Mouse (Mus musculus): ENCODE results near the gene Metrnl. TPM values are rescaled to one million over a fixed set of nuclear protein-coding genes. Genes with fewer than 3 reads are reported as not detected.

Gene Metrnl
- polyA plus RNA-seq (2015; fragmentation: Nextera tagmentation; extraction: Ambion mirVana): 62.4 and 67.3 TPM in 2 replicates

DNA sequence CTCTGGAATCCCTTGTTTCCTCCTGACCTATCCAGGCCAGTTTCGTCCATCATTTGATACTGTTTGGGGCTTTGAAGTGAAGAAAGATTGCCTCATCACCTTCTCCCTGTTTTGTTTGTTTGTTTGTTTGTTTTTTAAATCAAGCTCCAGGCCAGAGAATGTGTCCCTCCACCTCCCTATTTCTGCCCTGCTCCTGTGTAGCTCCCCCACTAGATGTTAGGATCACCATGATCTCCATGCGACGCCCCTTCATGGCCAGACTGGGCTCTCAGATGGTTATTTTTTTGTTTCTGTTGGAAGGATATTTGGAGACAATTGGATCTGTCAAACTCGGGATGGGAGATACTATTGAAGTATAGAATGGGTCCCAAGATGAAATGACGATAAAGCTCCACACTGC lies at the start of gene Metrnl:
Gene Metrnl, plus strand, starts transcription at position 301 of the 400 bp plus-strand sequence.
- no peaks in the 10 kb centered on the region for H3K27me3 ChIP-seq (ENCODE audit: control insufficient read depth, insufficient read depth, low read length)
- no peak for ATAC-seq (ENCODE audit: low FRiP score, low TSS enrichment)
- peak within 1 kb of the TSS; percentile 81 for H3K27ac ChIP-seq (replicated peaks)
- H3K4me2 ChIP-seq (replicated peaks; ENCODE audit: low read depth): peak within 1 kb of the TSS; percentile 97
- DNase-seq (ENCODE audit: low spot score): no peak
- H3K36me3 ChIP-seq (ENCODE audit: control insufficient read depth, insufficient read depth, low read length): no peaks in the 10 kb centered on the region
- H3K9ac ChIP-seq (ENCODE audit: low read length): peak within 1 kb of the TSS; percentile 74
- WGBS: 94% methylated on average over 5 of the region's 5 CpGs
- H3K4me1 ChIP-seq (replicated peaks; ENCODE audit: control insufficient read depth, insufficient read depth): no peaks in the 10 kb centered on the region; the same call in 1 of the 2 replicates
- H3K9me3 ChIP-seq (ENCODE audit: control insufficient read depth, low read length): no peaks in the 10 kb centered on the region
- TF ChIP-seq EP300 (optimal IDR thresholded peaks at IDR 0.05): no peak
- TF ChIP-seq CTCF (IDR thresholded peaks at IDR 0.05; ENCODE audit: low read depth): no peak
- peak within 1 kb of the TSS; percentile 75 for H3K4me3 ChIP-seq (ENCODE audit: low read depth, low read length)

DNA sequence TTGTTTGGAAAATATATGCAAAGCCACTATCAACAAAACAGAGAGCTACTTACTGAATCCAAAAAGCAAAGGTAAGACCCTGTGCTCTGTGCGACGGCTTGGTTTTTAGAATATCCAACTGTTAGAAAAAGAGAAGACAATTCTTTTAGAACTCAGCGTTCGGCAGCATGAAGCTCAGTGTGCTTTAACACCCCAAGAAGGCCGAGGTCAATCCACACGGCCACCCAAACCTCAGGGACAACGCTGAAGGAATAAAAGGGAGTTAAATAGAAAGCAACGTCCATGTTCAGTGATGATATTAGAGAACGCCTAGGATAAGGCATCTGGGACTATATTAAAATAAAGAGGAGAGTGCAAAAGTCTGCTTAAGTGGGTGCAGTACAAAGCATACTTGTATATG lies 49.8 kb upstream of the Metrnl start:
- Histone ChIP-seq H3K4me1 (replicated peaks; ENCODE audit: control insufficient read depth, insufficient read depth) (no peaks in the 10 kb centered on the region), H3K4me2 (replicated peaks; ENCODE audit: low read depth) (no peak overlapping the region), H3K27me3 (ENCODE audit: control insufficient read depth, insufficient read depth, low read length) (no peaks in the 10 kb centered on the region), H3K9me3 (ENCODE audit: control insufficient read depth, low read length) (no peaks in the 10 kb centered on the region), H3K36me3 (ENCODE audit: control insufficient read depth, insufficient read depth, low read length) (no peaks in the 10 kb centered on the region), H3K4me3 (ENCODE audit: low read depth, low read length) (no peak overlapping the region), H3K9ac (ENCODE audit: low read length) (no peak overlapping the region), H3K27ac (replicated peaks) (no peak overlapping the region)
- ATAC-seq (ENCODE audit: low FRiP score, low TSS enrichment): no peak
- TF ChIP-seq CTCF (IDR thresholded peaks at IDR 0.05; ENCODE audit: low read depth): no peak
- no peak for TF ChIP-seq EP300 (optimal IDR thresholded peaks at IDR 0.05)
- 92% methylated on average over 9 of the region's 9 CpGs for WGBS
- DNase-seq (ENCODE audit: low spot score): no peak

GRCm38 (mm10) chr11:121651983-121652382 lies 49.4 kb upstream of the Metrnl start:
- H3K4me2 ChIP-seq (replicated peaks; ENCODE audit: low read depth): no peak overlapping the region
- H3K27ac ChIP-seq (replicated peaks): no peak overlapping the region
- no peaks in the 10 kb centered on the region for H3K27me3 ChIP-seq (ENCODE audit: control insufficient read depth, insufficient read depth, low read length)
- H3K4me3 ChIP-seq (ENCODE audit: low read depth, low read length): no peak overlapping the region
- no peak overlapping the region for H3K9ac ChIP-seq (ENCODE audit: low read length)
- ATAC-seq (ENCODE audit: low FRiP score, low TSS enrichment) (no peak), DNase-seq (ENCODE audit: low spot score) (no peak)
- TF ChIP-seq CTCF (IDR thresholded peaks at IDR 0.05; ENCODE audit: low read depth) (no peak), EP300 (optimal IDR thresholded peaks at IDR 0.05) (no peak)
- H3K9me3 ChIP-seq (ENCODE audit: control insufficient read depth, low read length): no peaks in the 10 kb centered on the region
- H3K4me1 ChIP-seq (replicated peaks; ENCODE audit: control insufficient read depth, insufficient read depth): no peaks in the 10 kb centered on the region
- H3K36me3 ChIP-seq (ENCODE audit: control insufficient read depth, insufficient read depth, low read length): no peaks in the 10 kb centered on the region
- WGBS: 78% methylated on average over 5 of the region's 5 CpGs

DNA sequence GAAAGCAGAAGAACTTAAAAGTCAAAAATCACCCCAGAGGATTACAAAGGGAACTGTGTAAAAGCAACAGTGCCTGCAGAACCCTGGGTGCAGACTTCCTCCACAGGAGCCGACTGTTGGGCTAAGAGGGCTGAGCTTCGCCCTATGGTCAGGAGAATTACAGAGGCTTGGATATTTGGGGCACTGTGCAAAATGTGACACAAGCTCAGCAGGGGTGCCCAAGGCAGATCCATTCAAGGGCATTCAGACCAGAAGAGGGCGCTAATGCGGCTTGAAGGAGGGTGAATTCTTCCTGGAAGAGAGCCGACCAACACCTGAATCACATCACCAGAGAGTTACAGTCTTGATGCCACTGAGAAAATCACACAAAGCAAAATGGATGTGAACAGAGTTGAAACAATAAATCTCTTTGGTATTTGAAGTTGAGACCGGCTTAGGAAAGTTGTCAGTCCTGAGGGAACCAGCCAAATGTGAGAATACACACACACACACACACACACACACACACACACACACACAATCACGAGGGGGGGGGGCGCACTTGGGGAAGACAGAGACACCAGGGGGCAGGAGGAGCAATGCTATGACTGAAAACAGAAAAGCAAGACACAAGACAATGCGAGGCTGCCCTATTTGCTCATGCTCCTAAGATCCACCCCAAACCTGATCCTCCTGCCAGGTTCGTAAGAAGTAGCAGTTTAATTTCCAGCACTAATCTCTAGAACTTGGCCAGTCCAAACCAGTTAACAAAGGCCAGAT lies 48.6 kb upstream of the Metrnl start:
- Histone ChIP-seq H3K27ac (replicated peaks) (no peak overlapping the region), H3K4me3 (ENCODE audit: low read depth, low read length) (no peak overlapping the region), H3K4me2 (replicated peaks; ENCODE audit: low read depth) (no peak overlapping the region), H3K27me3 (ENCODE audit: control insufficient read depth, insufficient read depth, low read length) (no peaks in the 10 kb centered on the region), H3K4me1 (replicated peaks; ENCODE audit: control insufficient read depth, insufficient read depth) (no peaks in the 10 kb centered on the region), H3K9ac (ENCODE audit: low read length) (no peak overlapping the region), H3K9me3 (ENCODE audit: control insufficient read depth, low read length) (no peaks in the 10 kb centered on the region), H3K36me3 (ENCODE audit: control insufficient read depth, insufficient read depth, low read length) (no peaks in the 10 kb centered on the region)
- DNase-seq (ENCODE audit: low spot score) (peak; percentile 83), ATAC-seq (ENCODE audit: low FRiP score, low TSS enrichment) (no peak)
- TF ChIP-seq CTCF (IDR thresholded peaks at IDR 0.05; ENCODE audit: low read depth): peak; percentile 80
- TF ChIP-seq EP300 (optimal IDR thresholded peaks at IDR 0.05): no peak
- 44% methylated on average over 9 of the region's 10 CpGs for WGBS

- Histone ChIP-seq H3K9me3 (ENCODE audit: control insufficient read depth, low read length) (no peaks in the 10 kb centered on the region), H3K4me3 (ENCODE audit: low read depth, low read length) (no peak overlapping the region), H3K4me2 (replicated peaks; ENCODE audit: low read depth) (no peak overlapping the region), H3K4me1 (replicated peaks; ENCODE audit: control insufficient read depth, insufficient read depth) (no peaks in the 10 kb centered on the region), H3K27me3 (ENCODE audit: control insufficient read depth, insufficient read depth, low read length) (no peaks in the 10 kb centered on the region), H3K27ac (replicated peaks) (no peak overlapping the region), H3K36me3 (ENCODE audit: control insufficient read depth, insufficient read depth, low read length) (no peaks in the 10 kb centered on the region), H3K9ac (ENCODE audit: low read length) (no peak overlapping the region)
- ATAC-seq (ENCODE audit: low FRiP score, low TSS enrichment): no peak
- 73% methylated on average over 4 of the region's 4 CpGs for WGBS
- TF ChIP-seq EP300 (optimal IDR thresholded peaks at IDR 0.05) (no peak), CTCF (IDR thresholded peaks at IDR 0.05; ENCODE audit: low read depth) (no peak)
- no peak for DNase-seq (ENCODE audit: low spot score)
Observed at GRCm38 (mm10) chr11:121653631-121654030, 47.7 kb upstream of the Metrnl start.

- TF ChIP-seq CTCF (IDR thresholded peaks at IDR 0.05; ENCODE audit: low read depth) (no peak), EP300 (optimal IDR thresholded peaks at IDR 0.05) (no peak)
- Histone ChIP-seq H3K36me3 (ENCODE audit: control insufficient read depth, insufficient read depth, low read length) (no peaks in the 10 kb centered on the region), H3K27me3 (ENCODE audit: control insufficient read depth, insufficient read depth, low read length) (no peaks in the 10 kb centered on the region), H3K4me1 (replicated peaks; ENCODE audit: control insufficient read depth, insufficient read depth) (no peaks in the 10 kb centered on the region), H3K9me3 (ENCODE audit: control insufficient read depth, low read length) (no peaks in the 10 kb centered on the region), H3K4me3 (ENCODE audit: low read depth, low read length) (no peak overlapping the region), H3K27ac (replicated peaks) (0 out of 2 replicates have a peak overlapping the region, but pooled peaks have one; percentile 18), H3K9ac (ENCODE audit: low read length) (no peak overlapping the region), H3K4me2 (replicated peaks; ENCODE audit: low read depth) (no peak overlapping the region)
- no peak for DNase-seq (ENCODE audit: low spot score)
- WGBS: 43% methylated on average over 9 of the region's 9 CpGs
- ATAC-seq (ENCODE audit: low FRiP score, low TSS enrichment): no peak
Observed at GRCm38 (mm10) chr11:121654406-121654945, 46.9 kb upstream of the Metrnl start.

All from stomach, postnatal 0 days (tissue).